Mouse (Mus musculus) liver, embryonic 14.5 days (tissue): ENCODE data around the gene Mbtps1. TPM values are rescaled to one million over a fixed set of nuclear protein-coding genes. Genes with fewer than 3 reads are reported as not detected.

Experiments
- ATAC-seq: fragments of 200-750 bp; cut with Nextera tagmentation; 2 replicates; pipeline ENCODE4 v1.8.0; 2017; ENCODE audit warnings: moderate number of reproducible peaks, mild to moderate bottlenecking, moderate library complexity; ENCODE audit not compliant: insufficient read depth
- DNase-seq, 3 experiments: peaks; one replicate each; pipeline ENCODE4 v3.0.0-alpha.2; 2012 to 2013; ENCODE audit warnings: low read depth in 3 of 3, low spot score in 3 of 3
- H3K27ac ChIP-seq: fragments of 300-500 bp; sonication (generic); 2 replicates; pipeline ENCODE4 v1.5.1; 2014; ENCODE audit warnings: moderate library complexity, mild to moderate bottlenecking, control low read depth, inconsistent platforms
- H3K27me3 ChIP-seq: fragments of 300-500 bp; sonication (generic); 2 replicates; pipeline ENCODE4 v1.6.1; 2014; ENCODE audit warnings: mild to moderate bottlenecking, low read length, moderate library complexity; ENCODE audit not compliant: control insufficient read depth, insufficient read depth
- H3K36me3 ChIP-seq: fragments of 300-500 bp; sonication (generic); replicated peaks from 2 replicates; pipeline ENCODE4 v1.6.1; 2014; ENCODE audit warnings: low read depth; ENCODE audit not compliant: control insufficient read depth, insufficient read depth
- H3K4me1 ChIP-seq, 2 experiments: fragments of 200-500 bp in 1 of 2; fragments of 300-500 bp in 1 of 2; sonication (generic) in 1 of 2; replicated peaks; 2 replicates each; pipeline ENCODE4 v1.6.1; 2012 to 2014; ENCODE audit warnings: antibody characterized with exemption in 1 of 2, inconsistent platforms in 1 of 2, low read length in 1 of 2; ENCODE audit not compliant: control insufficient read depth in 2 of 2, insufficient read depth in 2 of 2
- H3K4me2 ChIP-seq: fragments of 300-500 bp; sonication (generic); 2 replicates; pipeline ENCODE4 v1.6.1; 2014; ENCODE audit warnings: low read depth, mild to moderate bottlenecking, control low read depth, moderate library complexity
- H3K4me3 ChIP-seq, 2 experiments: fragments of 200-500 bp in 1 of 2; fragments of 300-500 bp in 1 of 2; sonication (generic) in 1 of 2; 2 replicates each; pipeline ENCODE4 v1.5.1; 2012 to 2014; ENCODE audit warnings: low read depth in 2 of 2, low read length in 2 of 2, mild to moderate bottlenecking in 2 of 2, control low read depth in 1 of 2, inconsistent platforms in 1 of 2, moderate library complexity in 1 of 2; ENCODE audit not compliant: insufficient read depth in 1 of 2
- H3K9ac ChIP-seq: fragments of 300-500 bp; sonication (generic); replicated peaks from 2 replicates; pipeline ENCODE4 v1.6.1; 2014; ENCODE audit warnings: mild to moderate bottlenecking, control low read depth, moderate library complexity
- H3K9me3 ChIP-seq: fragments of 300-500 bp; sonication (generic); 2 replicates; pipeline ENCODE4 v1.6.1; 2016; ENCODE audit warnings: low read length, mixed read lengths; ENCODE audit not compliant: control insufficient read depth
- CTCF ChIP-seq: IDR thresholded peaks from 2 replicates; pipeline ENCODE4 v1.5.1; 2016; ENCODE audit warnings: antibody characterized with exemption, low read depth, control low read depth
- EP300 ChIP-seq: IDR thresholded peaks from 2 replicates; pipeline ENCODE4 v1.6.1; 2016; ENCODE audit warnings: antibody characterized with exemption, low read depth
- WGBS: fragments of 180-500 bp; shearing (Covaris S2); extraction: QIAGEN DNeasy Blood & Tissue Kit; methylation state at CpG from one replicate; pipeline ENCODE4 v1.1.7; 2014; ENCODE audit not compliant: insufficient replicate concordance; 5-methylcytosine and 5-hydroxymethylcytosine counted together
- polyA plus RNA-seq, 2 experiments: library from polyadenylated mRNA; depleted of rRNA in 1 of 2; stranded (reverse) in 1 of 2; unstranded in 1 of 2; fragments of >200 nt; fragmentation: Nextera tagmentation in 1 of 2; extraction: Ambion mirVana in 1 of 2; gene quantifications; 2 replicates each; pipeline versions ENCODE4 v1.2.1 to v1.2.3; 2012 to 2014

Mbtps1 gene
- polyA plus RNA-seq, 2 experiments: 19.6 to 23.7 TPM

- Histone ChIP-seq H3K4me3 (no peak overlapping the region), H3K9me3 (no peaks in the 10 kb centered on the region), H3K27ac (no peak overlapping the region), H3K36me3 (no peaks in the 10 kb centered on the region), H3K27me3 (no peaks in the 10 kb centered on the region), H3K4me1 (no peaks in the 10 kb centered on the region), H3K4me2 (no peak overlapping the region), H3K9ac (no peak overlapping the region)
- 19% methylated on average over 5 of the region's 5 CpGs for WGBS
- DNase-seq (no peak), ATAC-seq (no peak)
- TF ChIP-seq EP300 (no peak), CTCF (no peak)
Measured at GRCm38 (mm10) chr8:119478684-119479083, 79.9 kb downstream of the Mbtps1 start.

GRCm38 (mm10) chr8:119468091-119468490, 90.4 kb downstream of the Mbtps1 start:
- ATAC-seq (no peak), DNase-seq (no peak)
- WGBS: 62% methylated on average over 8 of the region's 8 CpGs
- Histone ChIP-seq H3K4me2 (no peak overlapping the region), H3K9me3 (no peaks in the 10 kb centered on the region), H3K36me3 (no peaks in the 10 kb centered on the region), H3K4me3 (no peak overlapping the region), H3K9ac (no peak overlapping the region), H3K27me3 (peaks cover 13% of the 10 kb centered on the region), H3K27ac (no peak overlapping the region), H3K4me1 (no peaks in the 10 kb centered on the region)
- TF ChIP-seq EP300: no peak
- TF ChIP-seq CTCF: no peak

GRCm38 (mm10) chr8:119466794-119467193, 91.7 kb downstream of the Mbtps1 start:
- H3K27me3 ChIP-seq: peaks cover 13% of the 10 kb centered on the region
- H3K27ac ChIP-seq: no peak overlapping the region
- no peaks in the 10 kb centered on the region for H3K36me3 ChIP-seq
- H3K4me1 ChIP-seq: no peaks in the 10 kb centered on the region
- DNase-seq (no peak), ATAC-seq (no peak)
- WGBS: 59% methylated on average over 10 of the region's 10 CpGs
- TF ChIP-seq CTCF (no peak), EP300 (no peak)
- no peak overlapping the region for H3K9ac ChIP-seq
- no peaks in the 10 kb centered on the region for H3K9me3 ChIP-seq
- no peak overlapping the region for H3K4me3 ChIP-seq
- no peak overlapping the region for H3K4me2 ChIP-seq

GRCm38 (mm10) chr8:119466105-119466504, 92.4 kb downstream of the Mbtps1 start:
- Histone ChIP-seq H3K27ac (no peak overlapping the region), H3K27me3 (peaks cover 13% of the 10 kb centered on the region), H3K4me3 (no peak overlapping the region), H3K36me3 (no peaks in the 10 kb centered on the region), H3K9me3 (no peaks in the 10 kb centered on the region), H3K4me2 (no peak overlapping the region), H3K4me1 (no peaks in the 10 kb centered on the region), H3K9ac (no peak overlapping the region)
- ATAC-seq (no peak), DNase-seq (no peak)
- TF ChIP-seq CTCF (no peak), EP300 (no peak)
- WGBS: 5% methylated on average over 18 of the region's 18 CpGs

GRCm38 (mm10) chr8:119463709-119464108, 94.8 kb downstream of the Mbtps1 start:
- DNase-seq: no peak
- peaks cover 13% of the 10 kb centered on the region for H3K27me3 ChIP-seq
- no peak overlapping the region for H3K4me3 ChIP-seq
- no peak for ATAC-seq
- H3K4me2 ChIP-seq: no peak overlapping the region
- H3K9me3 ChIP-seq: no peaks in the 10 kb centered on the region
- TF ChIP-seq CTCF (no peak), EP300 (no peak)
- H3K9ac ChIP-seq: no peak overlapping the region
- 47% methylated on average over 7 of the region's 7 CpGs for WGBS
- H3K4me1 ChIP-seq: no peaks in the 10 kb centered on the region
- no peaks in the 10 kb centered on the region for H3K36me3 ChIP-seq
- no peak overlapping the region for H3K27ac ChIP-seq
